Mouse (Mus musculus): ENCODE measurements at regions not wholly inside any gene's neighbourhood (a gene's known extent, or its start where the extent isn't known, plus 50 kb on each side); places are given as distances from the start of the nearest gene placed in this dataset.
A peak's percentile ranks its signal among the peaks of the same experiment; 100 is the strongest.

DNA sequence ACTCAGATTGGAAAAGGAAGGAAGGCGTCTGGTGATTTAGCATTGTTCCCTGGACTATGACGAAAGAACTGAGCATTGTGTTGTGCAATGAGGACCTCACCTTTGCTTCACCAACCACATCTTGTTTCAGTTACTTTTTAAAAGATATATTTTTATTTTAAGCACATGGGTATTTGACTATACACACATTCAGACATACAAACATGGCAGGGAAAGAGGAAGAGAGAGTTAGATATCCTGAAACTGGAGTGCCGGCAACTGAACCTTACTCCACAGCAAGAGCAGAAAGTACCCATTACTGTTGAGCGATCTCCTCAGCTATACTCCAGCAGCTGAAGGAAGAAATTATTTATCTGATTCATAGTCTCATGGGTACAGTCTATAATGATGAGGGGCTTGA, 287.7 kb downstream of the Rps29 start:
- ATAC-seq (ENCODE audit: low FRiP score, low TSS enrichment) (no peak), DNase-seq (ENCODE audit: low spot score) (no peak)
- Histone ChIP-seq H3K27me3 (ENCODE audit: control insufficient read depth, insufficient read depth, low read length) (no peaks in the 10 kb centered on the region), H3K4me1 (replicated peaks; ENCODE audit: control insufficient read depth, insufficient read depth) (no peaks in the 10 kb centered on the region), H3K9me3 (ENCODE audit: control insufficient read depth, low read length) (no peaks in the 10 kb centered on the region), H3K4me2 (replicated peaks; ENCODE audit: low read depth) (no peak overlapping the region), H3K9ac (ENCODE audit: low read length) (no peak overlapping the region), H3K27ac (replicated peaks) (no peak overlapping the region), H3K36me3 (ENCODE audit: control insufficient read depth, insufficient read depth, low read length) (no peaks in the 10 kb centered on the region), H3K4me3 (ENCODE audit: low read depth, low read length) (no peak overlapping the region)
- WGBS, result 88% methylated on average over 4 of the region's 4 CpGs
- TF ChIP-seq EP300 (optimal IDR thresholded peaks at IDR 0.05) (no peak), CTCF (IDR thresholded peaks at IDR 0.05; ENCODE audit: low read depth) (no peak)

DNA sequence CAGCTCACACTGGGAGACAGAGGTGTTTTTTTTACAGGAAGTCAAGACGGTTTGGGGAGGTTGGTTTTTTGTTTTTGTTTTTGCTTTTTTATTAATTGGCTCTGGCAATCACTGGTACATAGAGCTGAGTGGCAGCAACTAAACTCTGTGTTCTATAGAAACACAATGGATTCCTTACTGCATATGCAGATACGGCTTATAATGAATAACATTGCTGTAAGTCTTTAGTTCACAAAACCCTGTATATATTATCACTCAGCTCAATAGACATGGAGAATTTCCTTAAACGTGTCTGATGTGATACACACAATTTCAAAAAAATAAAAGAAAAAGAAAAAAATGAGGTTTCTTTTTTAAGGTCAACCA, 296.0 kb downstream of the Rps29 start:
- Histone ChIP-seq H3K9ac (ENCODE audit: low read length) (no peak overlapping the region), H3K4me2 (replicated peaks; ENCODE audit: low read depth) (no peak overlapping the region)

DNA sequence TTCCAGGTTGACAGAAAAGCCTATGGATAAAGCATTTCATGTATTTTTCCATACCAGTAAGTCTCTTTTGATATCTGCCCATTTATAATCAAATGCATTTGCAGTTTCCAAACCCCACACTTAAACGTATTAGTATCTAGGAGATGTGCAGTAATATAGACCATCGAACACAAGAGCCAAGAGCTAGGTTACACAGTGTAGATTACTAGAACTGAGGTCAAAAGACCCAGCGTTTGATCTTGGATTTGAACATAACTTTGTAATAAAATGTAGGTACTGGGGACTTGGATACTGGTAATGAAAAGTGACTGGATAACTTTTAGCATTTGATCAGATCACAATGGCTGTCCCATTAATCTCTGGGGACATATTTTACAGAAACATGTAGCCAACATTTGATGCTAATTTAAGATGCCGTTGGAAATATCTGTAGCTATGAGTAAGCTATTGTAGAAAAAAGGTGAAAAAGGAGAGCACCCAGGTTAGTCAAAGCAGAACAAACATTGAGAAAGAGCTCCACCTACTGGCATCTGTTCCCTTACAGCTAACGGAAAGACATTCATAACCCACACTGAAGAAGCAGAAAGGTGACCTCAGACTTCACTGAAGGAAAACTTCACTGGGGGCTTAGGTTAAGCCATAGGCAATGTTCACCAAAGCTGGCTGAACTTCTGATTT, 296.5 kb downstream of the Rps29 start:
- Histone ChIP-seq H3K36me3 (ENCODE audit: control insufficient read depth, insufficient read depth, low read length) (no peaks in the 10 kb centered on the region), H3K4me2 (replicated peaks; ENCODE audit: low read depth) (no peak overlapping the region), H3K4me1 (replicated peaks; ENCODE audit: control insufficient read depth, insufficient read depth) (no peaks in the 10 kb centered on the region), H3K9ac (ENCODE audit: low read length) (no peak overlapping the region), H3K9me3 (ENCODE audit: control insufficient read depth, low read length) (no peaks in the 10 kb centered on the region), H3K27me3 (ENCODE audit: control insufficient read depth, insufficient read depth, low read length) (no peaks in the 10 kb centered on the region), H3K4me3 (ENCODE audit: low read depth, low read length) (no peak overlapping the region), H3K27ac (replicated peaks) (no peak overlapping the region)
- no peak for DNase-seq (ENCODE audit: low spot score)
- ATAC-seq (ENCODE audit: low FRiP score, low TSS enrichment), result no peak
- WGBS, result 37% methylated on average over 5 of the region's 5 CpGs
- no peak for TF ChIP-seq EP300 (optimal IDR thresholded peaks at IDR 0.05)
- TF ChIP-seq CTCF (IDR thresholded peaks at IDR 0.05; ENCODE audit: low read depth), result peak; percentile 84

More for the DNA sequence above, 296.0 kb downstream of the Rps29 start:
- 57% methylated on average over 3 of the region's 3 CpGs for WGBS
- no peak for DNase-seq (ENCODE audit: low spot score)
- H3K4me3 ChIP-seq (ENCODE audit: low read depth, low read length), result no peak overlapping the region
- H3K36me3 ChIP-seq (ENCODE audit: control insufficient read depth, insufficient read depth, low read length), result no peaks in the 10 kb centered on the region
- H3K9me3 ChIP-seq (ENCODE audit: control insufficient read depth, low read length), result no peaks in the 10 kb centered on the region
- ATAC-seq (ENCODE audit: low FRiP score, low TSS enrichment), result no peak
- no peak overlapping the region for H3K27ac ChIP-seq (replicated peaks)
- no peaks in the 10 kb centered on the region for H3K27me3 ChIP-seq (ENCODE audit: control insufficient read depth, insufficient read depth, low read length)
- TF ChIP-seq EP300 (optimal IDR thresholded peaks at IDR 0.05) (no peak), CTCF (IDR thresholded peaks at IDR 0.05; ENCODE audit: low read depth) (no peak)
- H3K4me1 ChIP-seq (replicated peaks; ENCODE audit: control insufficient read depth, insufficient read depth), result no peaks in the 10 kb centered on the region

DNA sequence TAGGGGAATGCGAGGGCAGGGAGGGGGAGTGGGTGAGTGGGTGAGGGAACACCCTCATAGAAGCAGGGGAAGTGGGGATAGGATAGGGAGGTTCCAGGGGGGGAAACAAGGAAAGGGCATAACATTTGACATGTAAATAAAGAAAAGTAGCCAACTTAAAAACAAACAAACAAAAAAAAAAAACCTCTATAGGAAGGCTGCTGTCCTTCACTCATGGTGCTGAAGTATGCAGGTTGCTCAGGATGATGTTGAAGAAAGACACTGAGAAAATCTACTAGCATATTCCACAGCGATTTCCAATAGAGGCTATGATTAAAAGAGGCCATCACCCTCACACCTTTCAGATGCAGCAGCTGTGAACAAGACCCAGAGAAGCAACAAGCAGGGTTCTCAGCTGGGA, 298.7 kb downstream of the Rps29 start:
- ATAC-seq (ENCODE audit: low FRiP score, low TSS enrichment) (no peak), DNase-seq (ENCODE audit: low spot score) (no peak)
- H3K9me3 ChIP-seq (ENCODE audit: control insufficient read depth, low read length), result no peaks in the 10 kb centered on the region
- no peak overlapping the region for H3K4me2 ChIP-seq (replicated peaks; ENCODE audit: low read depth)
- no peak overlapping the region for H3K9ac ChIP-seq (ENCODE audit: low read length)
- TF ChIP-seq EP300 (optimal IDR thresholded peaks at IDR 0.05), result no peak
- TF ChIP-seq CTCF (IDR thresholded peaks at IDR 0.05; ENCODE audit: low read depth), result no peak
- H3K27me3 ChIP-seq (ENCODE audit: control insufficient read depth, insufficient read depth, low read length), result no peaks in the 10 kb centered on the region
- no peaks in the 10 kb centered on the region for H3K36me3 ChIP-seq (ENCODE audit: control insufficient read depth, insufficient read depth, low read length)
- WGBS, result 62% methylated on average over 2 of the region's 2 CpGs
- H3K27ac ChIP-seq (replicated peaks), result no peak overlapping the region
- H3K4me1 ChIP-seq (replicated peaks; ENCODE audit: control insufficient read depth, insufficient read depth), result no peaks in the 10 kb centered on the region
- no peak overlapping the region for H3K4me3 ChIP-seq (ENCODE audit: low read depth, low read length)

DNA sequence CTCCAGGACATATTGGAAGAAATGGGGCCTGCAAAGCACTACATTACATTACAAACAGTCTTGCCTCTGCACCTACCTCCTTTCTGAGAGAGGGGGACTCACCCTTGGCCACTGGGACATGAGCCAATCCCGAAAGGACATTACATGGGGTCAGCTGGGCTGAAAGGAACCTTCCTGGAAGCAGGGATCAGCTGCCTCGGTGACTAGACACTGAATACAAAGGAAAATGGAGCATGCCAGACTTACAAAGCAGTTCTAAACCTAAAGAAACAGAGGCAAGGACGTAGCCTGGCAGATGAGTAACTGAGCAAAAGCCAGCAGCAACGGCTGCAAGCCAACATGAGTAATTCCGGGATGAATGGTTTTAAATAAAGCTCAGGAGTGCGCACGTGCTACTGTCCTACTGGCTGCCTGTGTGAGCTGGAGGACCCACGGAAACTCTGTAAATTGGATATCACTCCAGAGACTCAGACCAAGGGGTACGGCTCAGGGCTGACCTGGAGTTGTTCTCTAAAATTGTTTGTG, 309.3 kb downstream of the Rps29 start:
- TF ChIP-seq EP300 (optimal IDR thresholded peaks at IDR 0.05) (no peak), CTCF (IDR thresholded peaks at IDR 0.05; ENCODE audit: low read depth) (no peak)
- Histone ChIP-seq H3K4me3 (ENCODE audit: low read depth, low read length) (no peak overlapping the region), H3K9me3 (ENCODE audit: control insufficient read depth, low read length) (no peaks in the 10 kb centered on the region), H3K4me2 (replicated peaks; ENCODE audit: low read depth) (no peak overlapping the region), H3K9ac (ENCODE audit: low read length) (no peak overlapping the region), H3K27ac (replicated peaks) (no peak overlapping the region), H3K27me3 (ENCODE audit: control insufficient read depth, insufficient read depth, low read length) (no peaks in the 10 kb centered on the region), H3K36me3 (ENCODE audit: control insufficient read depth, insufficient read depth, low read length) (no peaks in the 10 kb centered on the region), H3K4me1 (replicated peaks; ENCODE audit: control insufficient read depth, insufficient read depth) (no peaks in the 10 kb centered on the region)
- WGBS, result 77% methylated on average over 9 of the region's 9 CpGs
- no peak for DNase-seq (ENCODE audit: low spot score)
- ATAC-seq (ENCODE audit: low FRiP score, low TSS enrichment), result no peak

DNA sequence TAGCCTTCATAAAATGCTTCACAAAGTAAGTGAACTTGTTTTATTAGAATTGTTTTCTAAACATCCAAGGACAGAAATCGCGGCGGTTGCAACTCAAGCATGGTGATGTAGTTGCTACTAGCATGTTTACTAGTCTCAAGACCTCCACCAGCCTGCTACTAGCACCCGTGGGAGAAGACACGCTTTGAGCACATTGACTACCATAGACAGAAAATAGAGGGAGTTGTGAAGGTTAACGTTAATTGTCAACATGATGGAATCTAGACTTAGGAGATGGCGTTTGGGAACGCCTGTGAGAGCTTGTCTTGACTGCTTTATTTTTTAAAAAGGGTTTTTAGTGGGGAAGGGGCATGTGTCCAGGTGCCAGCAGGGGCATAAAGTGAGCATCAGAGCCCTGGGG, 318.2 kb downstream of the Rps29 start:
- H3K4me1 ChIP-seq (replicated peaks; ENCODE audit: control insufficient read depth, insufficient read depth), result no peaks in the 10 kb centered on the region
- H3K27ac ChIP-seq (replicated peaks), result no peak overlapping the region
- 91% methylated on average over 8 of the region's 8 CpGs for WGBS
- ATAC-seq (ENCODE audit: low FRiP score, low TSS enrichment) (no peak), DNase-seq (ENCODE audit: low spot score) (no peak)
- TF ChIP-seq CTCF (IDR thresholded peaks at IDR 0.05; ENCODE audit: low read depth), result no peak
- no peak for TF ChIP-seq EP300 (optimal IDR thresholded peaks at IDR 0.05)
- H3K4me3 ChIP-seq (ENCODE audit: low read depth, low read length), result no peak overlapping the region
- H3K36me3 ChIP-seq (ENCODE audit: control insufficient read depth, insufficient read depth, low read length), result no peaks in the 10 kb centered on the region
- H3K9me3 ChIP-seq (ENCODE audit: control insufficient read depth, low read length), result no peaks in the 10 kb centered on the region
- no peak overlapping the region for H3K9ac ChIP-seq (ENCODE audit: low read length)
- no peak overlapping the region for H3K4me2 ChIP-seq (replicated peaks; ENCODE audit: low read depth)
- no peaks in the 10 kb centered on the region for H3K27me3 ChIP-seq (ENCODE audit: control insufficient read depth, insufficient read depth, low read length)

Data from stomach, postnatal 0 days (tissue).